Mouse (Mus musculus) hindbrain, embryonic 15.5 days (tissue): Measurements from ENCODE around the gene Creb3l4. TPM values are rescaled to one million over a fixed set of nuclear protein-coding genes. Genes with fewer than 3 reads are reported as not detected.
A peak's percentile ranks its signal among the peaks of the same experiment; 100 is the strongest.

ENCODE experiments used
- ATAC-seq: fragments of 200-750 bp; cut with Nextera tagmentation; 2 replicates; pipeline ENCODE4 v1.8.0; 2017; ENCODE audit warnings: low read depth, moderate number of reproducible peaks, moderate TSS enrichment; ENCODE audit not compliant: low FRiP score
- H3K27ac ChIP-seq: fragments of 300-500 bp; sonication (generic); replicated peaks from 2 replicates; pipeline ENCODE4 v1.5.1; 2015; ENCODE audit warnings: mild to moderate bottlenecking, inconsistent platforms
- H3K27me3 ChIP-seq: fragments of 300-500 bp; sonication (generic); 2 replicates; pipeline ENCODE4 v1.6.1; 2015; ENCODE audit warnings: control low read depth, inconsistent platforms
- H3K36me3 ChIP-seq: fragments of 300-500 bp; sonication (generic); 2 replicates; pipeline ENCODE4 v1.6.1; 2015; ENCODE audit warnings: control low read depth, inconsistent platforms
- H3K4me1 ChIP-seq: fragments of 300-500 bp; sonication (generic); replicated peaks from 2 replicates; pipeline ENCODE4 v1.6.1; 2015; ENCODE audit warnings: control low read depth, inconsistent platforms
- H3K4me2 ChIP-seq: fragments of 300-500 bp; sonication (generic); 2 replicates; pipeline ENCODE4 v1.6.1; 2015; ENCODE audit warnings: moderate library complexity, mild to moderate bottlenecking, inconsistent platforms
- H3K4me3 ChIP-seq: fragments of 300-500 bp; sonication (generic); 2 replicates; pipeline ENCODE4 v1.5.1; 2015; ENCODE audit warnings: mild to moderate bottlenecking, inconsistent platforms
- H3K9ac ChIP-seq: fragments of 300-500 bp; sonication (generic); 2 replicates; pipeline ENCODE4 v1.6.1; 2015; ENCODE audit warnings: inconsistent platforms
- H3K9me3 ChIP-seq: fragments of 300-500 bp; sonication (generic); 2 replicates; pipeline ENCODE4 v1.6.1; 2016; ENCODE audit warnings: control low read depth, inconsistent platforms
- WGBS: fragments of 180-500 bp; shearing (Covaris S2); methylation state at CpG from one replicate; pipeline ENCODE4 v1.1.7; 2015; 5-methylcytosine and 5-hydroxymethylcytosine counted together
- polyA plus RNA-seq: library from polyadenylated mRNA; unstranded; fragments of >200 nt; fragmentation: Nextera tagmentation; extraction: Ambion mirVana; gene quantifications from 2 replicates; pipeline ENCODE4 v1.2.1, GENCODE M21; 2015

Gene Creb3l4
- polyA plus RNA-seq, 1 experiment from 2014 or later: 3.1 TPM

DNA sequence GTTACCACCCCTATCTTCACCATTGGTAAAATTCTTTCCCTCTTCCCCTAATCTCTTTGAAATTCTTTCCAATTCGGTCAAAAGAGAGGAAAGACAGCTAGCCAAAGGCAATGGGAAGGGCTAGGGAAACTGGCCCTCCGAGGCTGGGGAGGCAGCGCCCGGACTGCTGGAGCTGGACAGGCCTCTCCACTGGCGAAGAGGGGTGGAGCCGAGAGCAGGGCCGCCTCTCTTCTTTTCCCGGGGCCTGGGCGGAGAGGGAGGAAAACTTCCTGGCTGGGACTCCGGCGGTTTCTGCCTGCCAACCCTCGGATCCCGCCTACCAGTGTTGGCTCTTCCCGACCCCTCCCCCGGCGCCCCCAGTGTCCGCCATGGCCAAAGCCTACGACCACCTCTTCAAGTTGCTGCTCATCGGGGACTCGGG lies 22.8 kb downstream of the Creb3l4 start:
- peak overlapping the region; percentile 77 for H3K27ac ChIP-seq
- H3K4me1 ChIP-seq: peaks cover 16% of the 10 kb centered on the region
- H3K4me2 ChIP-seq: peak overlapping the region; percentile 64
- peak; percentile 68 for ATAC-seq
- peak overlapping the region; percentile 14 for H3K9ac ChIP-seq
- peak overlapping the region; percentile 37 for H3K4me3 ChIP-seq
- no peaks in the 10 kb centered on the region for H3K27me3 ChIP-seq
- under 1% methylated on average over 18 of the region's 20 CpGs for WGBS
- H3K36me3 ChIP-seq: no peaks in the 10 kb centered on the region
- H3K9me3 ChIP-seq: no peaks in the 10 kb centered on the region

DNA sequence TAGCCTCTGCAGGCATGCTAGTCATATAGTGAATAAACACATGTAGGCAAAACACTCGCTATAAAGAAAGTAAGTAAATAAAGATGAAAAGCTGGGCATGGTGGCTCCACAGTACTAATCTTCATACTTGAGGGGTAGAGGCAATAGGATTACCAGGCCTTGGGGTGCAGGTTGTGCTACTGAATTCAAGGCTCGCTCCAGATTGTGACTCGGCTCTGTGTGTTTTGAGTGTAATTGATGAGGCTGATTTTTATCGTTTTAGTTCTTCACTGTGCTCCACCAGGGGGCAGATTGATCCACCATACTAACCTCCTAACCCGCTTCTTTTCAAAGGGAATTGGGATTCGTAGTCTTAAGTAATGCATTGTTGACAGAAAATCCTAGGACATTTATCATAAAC lies 23.2 kb downstream of the Creb3l4 start:
- no peak for ATAC-seq
- 0 out of 2 replicates have a peak overlapping the region, but pooled peaks have one; percentile 14 for H3K9ac ChIP-seq
- H3K27ac ChIP-seq: peak overlapping the region; percentile 77
- peaks cover 16% of the 10 kb centered on the region for H3K4me1 ChIP-seq
- 14% methylated on average over 6 of the region's 6 CpGs for WGBS
- no peaks in the 10 kb centered on the region for H3K27me3 ChIP-seq
- H3K9me3 ChIP-seq: no peaks in the 10 kb centered on the region
- H3K4me3 ChIP-seq: peak overlapping the region; percentile 37
- no peaks in the 10 kb centered on the region for H3K36me3 ChIP-seq
- H3K4me2 ChIP-seq: peak overlapping the region; percentile 64

DNA sequence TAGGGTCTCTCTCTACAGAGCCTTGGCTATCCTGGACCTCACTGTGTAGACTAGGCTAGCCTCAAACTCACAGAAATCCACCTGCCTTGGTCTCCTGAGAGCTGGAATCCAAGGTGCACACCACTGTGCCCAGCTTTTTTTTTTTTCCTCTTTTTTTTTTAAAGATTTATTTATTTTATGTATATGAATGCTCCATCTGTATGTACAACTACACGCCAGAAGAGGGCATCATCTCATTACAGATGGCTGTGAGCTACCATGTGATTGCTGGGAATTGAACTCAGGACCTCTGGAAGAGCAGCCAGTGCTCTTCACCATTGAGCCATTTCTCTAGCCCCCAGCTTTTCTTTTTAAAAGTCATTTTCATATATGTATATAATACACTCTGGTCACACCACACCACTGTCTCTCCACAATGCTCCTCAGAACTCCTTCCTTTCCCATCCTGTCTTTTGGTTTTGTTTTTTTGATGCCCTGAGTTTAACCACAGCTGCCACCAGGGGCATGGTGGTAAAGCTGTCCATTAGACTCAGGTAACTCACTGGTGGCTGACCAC lies 27.4 kb downstream of the Creb3l4 start:
- Histone ChIP-seq H3K4me1 (peaks cover 39% of the 10 kb centered on the region), H3K36me3 (peaks cover 13% of the 10 kb centered on the region), H3K4me2 (no peak overlapping the region), H3K9me3 (no peaks in the 10 kb centered on the region), H3K27me3 (no peaks in the 10 kb centered on the region), H3K27ac (no peak overlapping the region), H3K4me3 (no peak overlapping the region), H3K9ac (no peak overlapping the region)
- no peak for ATAC-seq
- 42% methylated on average over 1 of the region's 1 CpGs for WGBS

DNA sequence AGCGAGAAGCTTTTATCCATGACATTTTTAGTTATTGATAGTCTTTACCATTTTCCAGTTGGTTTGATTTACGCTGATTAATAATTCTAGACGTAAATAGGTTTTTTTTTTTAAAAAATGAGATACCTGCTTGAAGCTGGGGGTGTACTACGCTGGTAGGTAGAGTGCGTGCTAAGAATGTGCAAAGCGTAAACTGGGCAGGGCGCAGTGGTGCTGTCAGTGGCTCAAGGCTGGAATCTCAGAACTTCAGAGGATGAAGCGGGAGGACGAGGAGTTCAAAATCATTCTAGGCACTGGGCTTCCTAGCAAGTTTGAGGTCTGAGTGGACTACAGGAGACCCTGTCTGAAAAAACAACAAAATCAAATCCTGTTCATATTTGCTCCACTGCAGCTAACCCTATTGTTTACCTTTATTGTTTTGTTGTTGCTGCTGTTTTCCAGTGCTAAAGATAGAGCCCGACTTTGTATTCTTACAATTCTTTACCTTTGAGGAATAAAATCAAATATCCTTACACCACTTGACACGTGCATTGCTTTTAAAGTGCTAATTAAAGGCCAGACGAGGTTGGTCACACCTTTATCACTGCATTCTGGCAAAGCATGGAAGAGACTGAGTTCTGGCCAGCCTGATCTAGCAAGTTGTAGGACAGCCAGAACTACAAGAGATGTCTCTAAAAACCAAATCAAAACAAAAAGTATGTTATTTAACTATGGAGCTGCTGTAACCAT lies 29.2 kb downstream of the Creb3l4 start:
- H3K27ac ChIP-seq: peak overlapping the region; percentile 82
- WGBS: 11% methylated on average over 12 of the region's 12 CpGs
- peak overlapping the region; percentile 97 for H3K4me2 ChIP-seq
- H3K36me3 ChIP-seq: peaks cover 28% of the 10 kb centered on the region
- peak overlapping the region; percentile 46 for H3K9ac ChIP-seq
- ATAC-seq: peak; percentile 65
- H3K9me3 ChIP-seq: no peaks in the 10 kb centered on the region
- H3K4me1 ChIP-seq: peaks cover 32% of the 10 kb centered on the region
- H3K4me3 ChIP-seq: peak overlapping the region; percentile 55
- no peaks in the 10 kb centered on the region for H3K27me3 ChIP-seq

DNA sequence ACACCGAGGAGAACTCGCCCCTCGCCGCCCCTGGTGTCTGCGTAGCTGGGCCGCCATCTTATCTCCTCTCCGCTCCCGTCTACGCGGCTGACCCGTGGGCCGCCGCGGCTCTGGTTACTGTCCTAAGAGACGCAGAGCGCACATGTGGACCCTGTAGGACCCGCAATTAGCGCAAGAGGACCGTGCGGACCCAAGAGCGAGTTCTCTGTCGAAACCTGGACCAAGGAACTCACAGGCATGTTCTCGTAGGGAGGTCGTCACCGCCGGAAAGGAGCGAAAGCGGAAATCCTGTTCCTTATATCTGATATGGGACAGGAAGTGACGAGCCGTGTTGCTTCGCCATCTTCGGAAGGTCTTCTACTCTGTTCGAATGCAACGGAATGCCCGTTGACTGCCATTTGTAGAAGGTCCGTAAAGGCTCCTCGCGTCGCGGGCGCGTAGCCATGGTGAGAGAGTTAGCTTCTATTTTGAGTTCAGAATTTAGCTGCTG lies 29.9 kb downstream of the Creb3l4 start, which contains the start of the genes Rps27 and Rab13:
TSS of gene Rps27 (minus strand) at position 275 of the 490 bp plus-strand sequence.
TSS of gene Rab13 (plus strand) at position 319 of the 490 bp plus-strand sequence.
- Histone ChIP-seq H3K9me3 (no peaks in the 10 kb centered on the region), H3K9ac (peak within 1 kb of the TSS; percentile 78), H3K4me2 (peak within 1 kb of the TSS; percentile 97), H3K27ac (peak within 1 kb of the TSS; percentile 82), H3K36me3 (peaks cover 35% of the 10 kb centered on the region), H3K4me1 (peaks cover 32% of the 10 kb centered on the region), H3K27me3 (no peaks in the 10 kb centered on the region), H3K4me3 (peak within 1 kb of the TSS; percentile 55)
- peak; percentile 95 for ATAC-seq
- WGBS: under 1% methylated on average over 42 of the region's 42 CpGs

DNA sequence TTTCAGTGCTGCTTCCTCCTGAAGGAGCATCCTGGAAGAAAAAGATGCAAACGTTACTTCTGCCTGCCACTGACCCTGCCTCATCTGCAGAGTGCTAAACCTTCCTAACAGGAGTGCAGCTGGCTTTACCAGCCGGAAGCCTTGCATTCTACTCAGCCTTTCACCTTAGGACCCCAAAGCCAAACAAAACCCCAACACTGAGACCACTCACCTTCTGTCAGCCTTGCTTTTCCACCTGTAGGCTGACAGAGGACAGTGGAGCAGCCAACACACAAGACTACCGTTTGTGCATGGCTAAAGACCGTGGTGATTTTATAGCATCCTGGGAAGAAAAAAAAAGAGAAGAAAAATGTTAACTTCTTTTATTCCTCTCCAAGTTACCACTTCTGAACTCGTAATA lies 30.6 kb downstream of the Creb3l4 start:
- Histone ChIP-seq H3K27ac (peak overlapping the region; percentile 82; the same call in 1 of the 2 replicates), H3K27me3 (no peaks in the 10 kb centered on the region), H3K4me2 (peak overlapping the region; percentile 97), H3K9me3 (no peaks in the 10 kb centered on the region), H3K36me3 (peaks cover 42% of the 10 kb centered on the region), H3K9ac (peak overlapping the region; percentile 78), H3K4me3 (peak overlapping the region; percentile 55), H3K4me1 (peaks cover 32% of the 10 kb centered on the region)
- no peak for ATAC-seq
- WGBS: 11% methylated on average over 5 of the region's 5 CpGs

DNA sequence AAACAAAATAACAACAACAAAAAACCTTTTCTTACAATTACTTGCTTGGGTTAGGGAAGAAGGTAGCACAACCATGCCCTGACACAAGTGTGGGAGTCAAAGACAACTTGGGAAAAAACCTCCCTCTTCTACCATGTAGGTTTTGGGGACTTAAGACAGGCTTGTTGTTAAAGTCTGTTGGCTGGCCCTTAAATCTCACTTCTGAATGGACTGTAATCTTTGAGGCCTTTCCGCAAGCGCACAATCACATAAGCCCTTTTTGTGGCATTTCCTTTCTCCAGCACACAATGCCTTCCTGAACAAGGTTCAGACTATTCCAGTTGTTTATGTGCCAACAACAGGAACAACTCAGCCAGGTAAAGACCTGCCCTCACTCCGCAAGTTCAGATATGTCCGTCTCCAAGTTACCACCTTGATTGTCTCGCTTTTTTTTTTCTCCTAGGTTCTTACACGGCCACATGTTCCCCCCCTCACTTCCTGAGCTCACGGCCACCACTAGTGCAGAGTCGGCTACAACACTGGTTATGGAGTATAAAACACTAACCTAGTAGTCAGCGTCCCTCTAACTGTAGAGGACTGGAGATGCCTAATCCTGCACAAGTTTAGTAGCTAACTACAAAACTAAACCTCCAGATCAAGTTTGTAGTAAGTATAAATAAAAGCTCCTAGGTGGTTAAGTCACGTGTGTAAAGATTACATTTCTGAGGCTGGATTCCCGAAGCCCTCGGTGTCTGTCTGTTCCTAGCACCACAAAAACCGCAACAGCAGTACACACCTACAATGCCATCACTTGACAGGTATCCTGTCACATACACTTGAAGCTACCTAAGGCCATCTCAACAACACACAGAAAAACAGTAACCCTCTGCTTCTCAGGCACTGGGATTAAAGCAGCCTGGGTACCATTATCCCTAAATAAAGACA lies 31.6 kb downstream of the Creb3l4 start:
- H3K9me3 ChIP-seq: no peaks in the 10 kb centered on the region
- no peak overlapping the region for H3K9ac ChIP-seq
- peaks cover 32% of the 10 kb centered on the region for H3K4me1 ChIP-seq
- H3K36me3 ChIP-seq: peaks cover 42% of the 10 kb centered on the region
- peak overlapping the region; percentile 97 for H3K4me2 ChIP-seq
- H3K27me3 ChIP-seq: no peaks in the 10 kb centered on the region
- no peak overlapping the region for H3K27ac ChIP-seq
- 87% methylated on average over 13 of the region's 13 CpGs for WGBS
- no peak for ATAC-seq
- H3K4me3 ChIP-seq: 0 out of 2 replicates have a peak overlapping the region, but pooled peaks have one; percentile 55

DNA sequence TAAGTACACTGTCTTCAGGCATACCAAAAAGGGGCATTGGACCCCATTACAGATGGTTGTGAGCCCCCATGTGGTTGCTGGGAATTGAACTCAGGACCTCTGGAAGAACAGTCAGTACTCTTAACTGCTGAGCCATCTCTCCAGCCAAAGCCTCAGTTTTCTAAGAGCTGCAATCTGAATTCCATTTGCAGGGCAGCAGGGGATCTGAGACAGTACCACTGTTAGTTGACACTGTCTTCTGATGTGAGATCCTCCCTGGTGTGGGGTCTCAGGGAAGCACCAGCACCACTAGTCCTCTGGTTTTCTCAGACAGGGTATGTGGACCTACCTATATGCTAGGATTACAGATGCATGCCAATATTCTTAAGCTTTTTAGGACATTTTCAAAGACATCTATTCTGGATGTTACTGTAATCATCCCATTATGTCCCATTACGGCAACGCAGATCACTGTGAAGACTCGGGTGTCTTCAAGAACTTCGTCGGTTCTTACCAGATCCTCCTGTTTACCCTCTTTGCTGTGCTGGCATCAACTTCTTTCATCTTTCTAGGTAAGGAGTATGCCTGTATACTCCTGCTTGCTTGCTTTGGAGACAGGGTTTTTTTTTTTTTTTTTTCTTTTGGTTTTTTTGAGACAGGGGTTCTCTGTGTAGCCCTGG lies 33.3 kb downstream of the Creb3l4 start:
- no peak overlapping the region for H3K27ac ChIP-seq
- H3K9ac ChIP-seq: no peak overlapping the region
- peaks cover 42% of the 10 kb centered on the region for H3K36me3 ChIP-seq
- H3K9me3 ChIP-seq: no peaks in the 10 kb centered on the region
- WGBS: 93% methylated on average over 5 of the region's 5 CpGs
- H3K4me3 ChIP-seq: no peak overlapping the region
- H3K4me1 ChIP-seq: peaks cover 32% of the 10 kb centered on the region
- H3K27me3 ChIP-seq: no peaks in the 10 kb centered on the region
- no peak for ATAC-seq
- H3K4me2 ChIP-seq: no peak overlapping the region

DNA sequence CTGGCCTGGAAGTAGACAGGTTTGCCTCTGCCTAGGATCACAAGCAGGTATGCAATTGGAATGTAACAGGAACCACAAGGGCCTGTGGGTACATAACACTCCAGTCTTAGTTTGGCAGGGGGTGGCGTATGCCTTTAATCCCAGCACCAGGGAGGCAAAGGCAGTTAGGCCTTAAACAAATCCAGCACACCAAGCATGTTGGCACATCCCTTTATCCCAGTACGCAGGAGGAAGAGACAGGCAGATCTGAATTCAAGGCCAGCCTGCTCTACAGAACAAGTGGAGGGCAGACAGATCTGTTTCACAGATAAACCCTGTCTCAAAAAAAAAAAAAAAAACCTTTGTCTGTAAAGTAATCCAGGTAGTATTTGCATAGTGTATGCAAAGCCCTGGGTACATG lies 34.6 kb downstream of the Creb3l4 start:
- Histone ChIP-seq H3K27ac (no peak overlapping the region), H3K4me3 (no peak overlapping the region), H3K27me3 (no peaks in the 10 kb centered on the region), H3K4me2 (no peak overlapping the region), H3K9me3 (no peaks in the 10 kb centered on the region), H3K9ac (no peak overlapping the region), H3K4me1 (peaks cover 23% of the 10 kb centered on the region), H3K36me3 (peaks cover 42% of the 10 kb centered on the region)
- no peak for ATAC-seq
- 87% methylated on average over 2 of the region's 2 CpGs for WGBS

DNA sequence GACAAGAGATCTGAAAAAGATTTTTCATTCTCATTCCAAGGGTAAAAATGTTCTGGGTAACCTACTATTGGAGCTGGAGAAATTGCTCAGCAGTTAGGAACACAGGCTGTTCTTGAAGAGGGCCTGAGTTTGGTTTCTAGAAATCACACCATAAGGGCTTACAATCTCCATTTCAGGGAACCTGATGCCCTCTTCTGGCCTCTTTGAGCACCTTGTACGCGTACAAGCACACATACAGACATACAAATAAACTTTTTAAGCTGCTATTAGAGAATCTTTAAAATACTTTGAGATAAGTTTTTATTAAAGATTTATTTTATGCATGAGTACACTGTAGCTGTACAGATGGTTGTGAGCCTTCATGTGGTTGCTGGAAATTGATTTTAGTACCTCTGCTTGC lies 38.7 kb downstream of the Creb3l4 start:
- Histone ChIP-seq H3K4me1 (no peaks in the 10 kb centered on the region), H3K9ac (no peak overlapping the region), H3K4me2 (no peak overlapping the region), H3K9me3 (no peaks in the 10 kb centered on the region), H3K27me3 (no peaks in the 10 kb centered on the region), H3K27ac (no peak overlapping the region), H3K4me3 (no peak overlapping the region), H3K36me3 (peaks cover 18% of the 10 kb centered on the region)
- 92% methylated on average over 2 of the region's 2 CpGs for WGBS
- ATAC-seq: no peak

DNA sequence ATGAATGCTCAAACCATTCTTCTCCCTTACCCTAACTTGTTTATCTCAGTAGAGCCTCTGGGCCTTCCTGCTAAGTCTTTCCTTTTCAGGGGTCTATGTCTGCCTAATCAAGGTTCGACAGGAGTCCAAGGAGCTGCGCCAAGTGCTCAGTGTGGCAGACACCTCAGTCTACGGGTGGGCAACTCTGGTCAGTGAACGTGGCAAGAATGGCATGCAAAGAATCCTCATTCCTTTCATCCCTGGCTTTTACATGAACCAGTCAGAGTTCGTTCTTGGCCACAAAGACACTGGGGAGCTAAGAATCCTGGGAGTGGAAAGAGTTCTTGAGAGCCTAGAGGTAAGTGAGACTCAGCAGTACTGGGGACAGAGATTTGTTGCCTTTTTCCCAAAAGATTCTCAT lies 39.7 kb downstream of the Creb3l4 start:
- no peak overlapping the region for H3K27ac ChIP-seq
- H3K4me2 ChIP-seq: no peak overlapping the region
- H3K36me3 ChIP-seq: peaks cover 9% of the 10 kb centered on the region
- H3K9me3 ChIP-seq: no peaks in the 10 kb centered on the region
- no peak overlapping the region for H3K4me3 ChIP-seq
- no peaks in the 10 kb centered on the region for H3K27me3 ChIP-seq
- ATAC-seq: no peak
- WGBS: 78% methylated on average over 5 of the region's 5 CpGs
- H3K9ac ChIP-seq: no peak overlapping the region
- no peaks in the 10 kb centered on the region for H3K4me1 ChIP-seq
